Mouse (Mus musculus) spleen, adult 2 months (tissue): ENCODE measurements at regions not wholly inside any gene's neighbourhood (a gene's known extent, or its start where the extent isn't known, plus 50 kb on each side); places are given as distances from the start of the nearest gene placed in this dataset.

ENCODE experiments used
- CTCF ChIP-seq: fragments of 200-500 bp; IDR thresholded peaks from 2 replicates; pipeline ENCODE4 v1.5.1; 2011; ENCODE audit warnings: mild to moderate bottlenecking, inconsistent platforms; ENCODE audit not compliant: insufficient read depth, insufficient read length, insufficient replicate concordance; ENCODE audit errors: extremely low read depth
- POLR2A ChIP-seq: fragments of 200-500 bp; IDR thresholded peaks from 2 replicates; pipeline ENCODE4 v1.6.1; 2011; ENCODE audit warnings: low read depth, low read length, inconsistent platforms

GRCm38 (mm10) chr9:83300500-83300899, 140.4 kb downstream of the Lca5 start:
- no peak for TF ChIP-seq POLR2A
- TF ChIP-seq CTCF: no peak
